Mouse (Mus musculus): ENCODE results near the gene Bcat1. TPM values are rescaled to one million over a fixed set of nuclear protein-coding genes. Genes with fewer than 3 reads are reported as not detected.

Gene Bcat1
- polyA plus RNA-seq, 1 experiment from 2014 or later: 10.9 TPM

GRCm38 (mm10) chr6:144967536-144967935, 108.4 kb downstream of the Bcat1 start:
- Histone ChIP-seq H3K27me3 (ENCODE audit: control insufficient read depth, insufficient read depth, low read length) (no peaks in the 10 kb centered on the region), H3K4me1 (ENCODE audit: control insufficient read depth, insufficient read depth, low read length) (no peaks in the 10 kb centered on the region), H3K4me2 (replicated peaks; ENCODE audit: low read depth, low read length) (no peak overlapping the region), H3K4me3 (ENCODE audit: low read depth, low read length) (no peak overlapping the region), H3K27ac (ENCODE audit: low read length) (no peak overlapping the region), H3K36me3 (ENCODE audit: control insufficient read depth, insufficient read depth, low read length) (no peaks in the 10 kb centered on the region), H3K9ac (replicated peaks; ENCODE audit: low read depth, low read length) (no peak overlapping the region), H3K9me3 (ENCODE audit: control insufficient read depth, low read depth, low read length) (no peaks in the 10 kb centered on the region)
- WGBS: 24% methylated on average over 6 of the region's 6 CpGs
- no peak for ATAC-seq (ENCODE audit: insufficient number of reproducible peaks, insufficient read depth, low FRiP score, low read depth)

GRCm38 (mm10) chr6:144964205-144964604, 111.8 kb downstream of the Bcat1 start:
- WGBS: 63% methylated on average over 4 of the region's 4 CpGs
- Histone ChIP-seq H3K9me3 (ENCODE audit: control insufficient read depth, low read depth, low read length) (no peaks in the 10 kb centered on the region), H3K36me3 (ENCODE audit: control insufficient read depth, insufficient read depth, low read length) (no peaks in the 10 kb centered on the region), H3K27me3 (ENCODE audit: control insufficient read depth, insufficient read depth, low read length) (no peaks in the 10 kb centered on the region), H3K4me2 (replicated peaks; ENCODE audit: low read depth, low read length) (no peak overlapping the region), H3K27ac (ENCODE audit: low read length) (no peak overlapping the region), H3K4me1 (ENCODE audit: control insufficient read depth, insufficient read depth, low read length) (no peaks in the 10 kb centered on the region), H3K9ac (replicated peaks; ENCODE audit: low read depth, low read length) (no peak overlapping the region), H3K4me3 (ENCODE audit: low read depth, low read length) (no peak overlapping the region)
- no peak for ATAC-seq (ENCODE audit: insufficient number of reproducible peaks, insufficient read depth, low FRiP score, low read depth)

DNA sequence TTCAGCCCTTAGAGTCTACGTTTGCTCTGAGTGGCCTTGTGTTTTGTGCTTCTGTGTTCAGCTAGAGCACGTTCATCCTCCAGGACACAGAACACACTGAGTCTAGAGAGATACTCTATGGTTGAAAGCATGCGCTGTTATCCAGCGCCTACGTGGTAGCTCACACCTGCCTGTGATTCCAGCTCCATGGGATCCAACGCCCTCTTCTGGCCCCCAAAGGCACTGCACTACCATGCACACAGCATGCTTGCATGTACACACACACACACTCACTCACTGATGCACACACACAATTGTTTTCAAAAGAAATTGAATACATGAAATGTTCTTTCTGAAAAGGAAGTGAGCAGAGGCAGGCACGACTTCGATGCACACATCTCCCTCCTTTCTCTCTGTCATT, 112.8 kb downstream of the Bcat1 start:
- no peaks in the 10 kb centered on the region for H3K36me3 ChIP-seq (ENCODE audit: control insufficient read depth, insufficient read depth, low read length)
- no peak overlapping the region for H3K4me3 ChIP-seq (ENCODE audit: low read depth, low read length)
- ATAC-seq (ENCODE audit: insufficient number of reproducible peaks, insufficient read depth, low FRiP score, low read depth): no peak
- no peaks in the 10 kb centered on the region for H3K9me3 ChIP-seq (ENCODE audit: control insufficient read depth, low read depth, low read length)
- 84% methylated on average over 8 of the region's 8 CpGs for WGBS
- no peak overlapping the region for H3K9ac ChIP-seq (replicated peaks; ENCODE audit: low read depth, low read length)
- H3K4me2 ChIP-seq (replicated peaks; ENCODE audit: low read depth, low read length): no peak overlapping the region
- H3K4me1 ChIP-seq (ENCODE audit: control insufficient read depth, insufficient read depth, low read length): no peaks in the 10 kb centered on the region
- H3K27ac ChIP-seq (ENCODE audit: low read length): no peak overlapping the region
- H3K27me3 ChIP-seq (ENCODE audit: control insufficient read depth, insufficient read depth, low read length): no peaks in the 10 kb centered on the region

DNA sequence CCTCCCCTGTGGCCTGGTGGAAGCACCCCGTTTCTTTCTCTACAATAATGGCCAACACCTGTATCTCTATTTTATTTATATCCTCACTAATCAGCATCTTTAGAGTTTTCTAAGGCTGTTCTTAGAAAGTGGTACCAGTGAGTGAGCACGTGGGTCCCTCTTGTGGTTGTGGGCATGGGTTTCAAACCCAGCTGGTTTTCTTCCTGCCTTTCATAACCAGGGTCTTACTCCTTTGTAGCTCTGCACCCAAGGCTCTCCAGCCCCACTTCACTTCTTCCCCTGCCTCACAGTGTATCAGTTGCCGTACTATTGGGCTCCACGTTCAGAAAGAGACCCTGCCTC, 114.0 kb downstream of the Bcat1 start:
- peak overlapping the region; percentile 32; the same call in 1 of the 2 replicates for H3K4me2 ChIP-seq (replicated peaks; ENCODE audit: low read depth, low read length)
- H3K36me3 ChIP-seq (ENCODE audit: control insufficient read depth, insufficient read depth, low read length): no peaks in the 10 kb centered on the region
- H3K4me1 ChIP-seq (ENCODE audit: control insufficient read depth, insufficient read depth, low read length): no peaks in the 10 kb centered on the region
- no peaks in the 10 kb centered on the region for H3K27me3 ChIP-seq (ENCODE audit: control insufficient read depth, insufficient read depth, low read length)
- no peaks in the 10 kb centered on the region for H3K9me3 ChIP-seq (ENCODE audit: control insufficient read depth, low read depth, low read length)
- no peak overlapping the region for H3K9ac ChIP-seq (replicated peaks; ENCODE audit: low read depth, low read length)
- 49% methylated on average over 4 of the region's 4 CpGs for WGBS
- no peak for ATAC-seq (ENCODE audit: insufficient number of reproducible peaks, insufficient read depth, low FRiP score, low read depth)
- no peak overlapping the region for H3K27ac ChIP-seq (ENCODE audit: low read length)
- no peak overlapping the region for H3K4me3 ChIP-seq (ENCODE audit: low read depth, low read length)

GRCm38 (mm10) chr6:144961253-144962012, 114.6 kb downstream of the Bcat1 start:
- no peak overlapping the region for H3K27ac ChIP-seq (ENCODE audit: low read length)
- peak overlapping the region; percentile 32 for H3K4me2 ChIP-seq (replicated peaks; ENCODE audit: low read depth, low read length)
- H3K27me3 ChIP-seq (ENCODE audit: control insufficient read depth, insufficient read depth, low read length): no peaks in the 10 kb centered on the region
- no peaks in the 10 kb centered on the region for H3K9me3 ChIP-seq (ENCODE audit: control insufficient read depth, low read depth, low read length)
- ATAC-seq (ENCODE audit: insufficient number of reproducible peaks, insufficient read depth, low FRiP score, low read depth): no peak
- no peak overlapping the region for H3K9ac ChIP-seq (replicated peaks; ENCODE audit: low read depth, low read length)
- H3K4me1 ChIP-seq (ENCODE audit: control insufficient read depth, insufficient read depth, low read length): no peaks in the 10 kb centered on the region
- 39% methylated on average over 25 of the region's 25 CpGs for WGBS
- H3K36me3 ChIP-seq (ENCODE audit: control insufficient read depth, insufficient read depth, low read length): no peaks in the 10 kb centered on the region
- peak overlapping the region; percentile 7; the same call in 1 of the 2 replicates for H3K4me3 ChIP-seq (ENCODE audit: low read depth, low read length)

- Histone ChIP-seq H3K27ac (ENCODE audit: low read length) (no peak overlapping the region), H3K9ac (replicated peaks; ENCODE audit: low read depth, low read length) (no peak overlapping the region), H3K4me1 (ENCODE audit: control insufficient read depth, insufficient read depth, low read length) (0 out of 2 replicates have a peak, but pooled peaks cover 5% of the 10 kb centered on the region), H3K9me3 (ENCODE audit: control insufficient read depth, low read depth, low read length) (no peaks in the 10 kb centered on the region), H3K4me3 (ENCODE audit: low read depth, low read length) (no peak overlapping the region), H3K27me3 (ENCODE audit: control insufficient read depth, insufficient read depth, low read length) (no peaks in the 10 kb centered on the region), H3K36me3 (ENCODE audit: control insufficient read depth, insufficient read depth, low read length) (no peaks in the 10 kb centered on the region), H3K4me2 (replicated peaks; ENCODE audit: low read depth, low read length) (no peak overlapping the region)
- 55% methylated on average over 14 of the region's 14 CpGs for WGBS
- ATAC-seq (ENCODE audit: insufficient number of reproducible peaks, insufficient read depth, low FRiP score, low read depth): no peak
Measured at GRCm38 (mm10) chr6:144955887-144956547, 120.0 kb downstream of the Bcat1 start.

DNA sequence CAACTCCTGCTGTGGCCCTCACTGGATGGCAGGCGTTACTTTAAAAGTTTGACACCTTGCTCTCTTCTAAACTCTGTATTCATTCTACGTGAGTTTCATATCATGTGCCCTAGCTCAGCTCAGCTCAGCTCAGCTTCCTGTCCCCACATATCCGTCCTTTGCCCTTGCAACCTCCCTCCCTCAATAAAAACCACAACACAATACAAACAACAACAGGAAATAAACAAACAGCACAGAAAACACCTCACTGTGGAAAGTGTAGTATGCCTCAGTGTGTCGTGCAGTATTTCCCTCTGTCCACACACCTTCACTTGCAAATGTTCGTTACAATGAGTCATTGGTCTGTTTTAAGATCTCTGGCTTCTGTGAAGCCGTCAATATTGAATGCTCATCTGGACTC, 123.1 kb downstream of the Bcat1 start:
- no peaks in the 10 kb centered on the region for H3K9me3 ChIP-seq (ENCODE audit: control insufficient read depth, low read depth, low read length)
- no peak overlapping the region for H3K9ac ChIP-seq (replicated peaks; ENCODE audit: low read depth, low read length)
- ATAC-seq (ENCODE audit: insufficient number of reproducible peaks, insufficient read depth, low FRiP score, low read depth): no peak
- WGBS: 83% methylated on average over 6 of the region's 6 CpGs
- no peak overlapping the region for H3K4me3 ChIP-seq (ENCODE audit: low read depth, low read length)
- H3K4me1 ChIP-seq (ENCODE audit: control insufficient read depth, insufficient read depth, low read length): 0 out of 2 replicates have a peak, but pooled peaks cover 5% of the 10 kb centered on the region
- H3K27me3 ChIP-seq (ENCODE audit: control insufficient read depth, insufficient read depth, low read length): no peaks in the 10 kb centered on the region
- no peaks in the 10 kb centered on the region for H3K36me3 ChIP-seq (ENCODE audit: control insufficient read depth, insufficient read depth, low read length)
- H3K27ac ChIP-seq (ENCODE audit: low read length): no peak overlapping the region
- H3K4me2 ChIP-seq (replicated peaks; ENCODE audit: low read depth, low read length): no peak overlapping the region

- Histone ChIP-seq H3K27ac (ENCODE audit: low read length) (no peak overlapping the region), H3K27me3 (ENCODE audit: control insufficient read depth, insufficient read depth, low read length) (no peaks in the 10 kb centered on the region), H3K9ac (replicated peaks; ENCODE audit: low read depth, low read length) (no peak overlapping the region), H3K4me2 (replicated peaks; ENCODE audit: low read depth, low read length) (no peak overlapping the region), H3K36me3 (ENCODE audit: control insufficient read depth, insufficient read depth, low read length) (no peaks in the 10 kb centered on the region), H3K9me3 (ENCODE audit: control insufficient read depth, low read depth, low read length) (no peaks in the 10 kb centered on the region), H3K4me1 (ENCODE audit: control insufficient read depth, insufficient read depth, low read length) (no peaks in the 10 kb centered on the region; the same call in 1 of the 2 replicates), H3K4me3 (ENCODE audit: low read depth, low read length) (no peak overlapping the region)
- ATAC-seq (ENCODE audit: insufficient number of reproducible peaks, insufficient read depth, low FRiP score, low read depth): no peak
- 48% methylated on average over 10 of the region's 10 CpGs for WGBS
Measured at GRCm38 (mm10) chr6:144944435-144945365, 131.3 kb downstream of the Bcat1 start.
